Mouse (Mus musculus): ENCODE measurements around the gene Eif2ak2. TPM values are rescaled to one million over a fixed set of nuclear protein-coding genes. Genes with fewer than 3 reads are reported as not detected.

Eif2ak2 gene
- 2.3 and 3.1 TPM in 2 replicates for polyA plus RNA-seq (2015; fragmentation: Nextera tagmentation; extraction: Ambion mirVana)

DNA sequence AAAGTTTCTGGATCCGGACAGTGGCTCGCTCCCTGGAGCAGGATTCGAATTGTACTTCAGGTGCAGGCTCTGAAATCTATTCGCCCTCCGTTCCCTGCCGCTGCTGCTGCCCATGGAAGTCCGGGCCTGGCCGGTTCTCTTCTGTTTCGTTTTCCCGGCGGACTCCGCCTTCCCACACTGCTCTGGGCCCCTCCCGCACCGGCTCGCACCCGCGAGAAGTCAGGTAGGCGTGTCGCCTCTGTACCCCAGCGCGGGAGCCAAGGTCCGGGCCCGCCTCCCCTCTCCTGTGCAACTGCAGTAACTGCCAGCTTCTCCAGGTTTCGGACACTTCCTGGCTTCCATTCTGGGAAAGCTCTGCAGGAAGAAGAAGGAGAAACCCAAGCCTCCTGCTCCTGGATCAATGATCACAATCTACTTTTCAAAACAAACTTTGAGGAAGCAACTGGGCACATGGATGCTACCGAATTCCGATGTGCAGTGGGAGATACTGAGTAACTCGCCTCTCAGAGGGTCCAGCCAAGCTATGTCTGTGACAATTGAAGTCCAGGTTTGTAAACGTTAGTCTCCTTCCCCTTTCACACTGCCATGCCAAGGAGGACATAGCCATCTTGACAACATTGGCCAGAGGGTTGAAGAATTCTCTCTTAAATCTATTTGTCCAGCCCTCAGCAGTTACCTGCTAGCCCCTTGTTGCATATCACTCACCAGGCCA lies at the start of gene Eif2ak2:
Gene Eif2ak2, minus strand, starts transcription at position 173 of the 712 bp plus-strand sequence.
- H3K36me3 ChIP-seq, result no peaks in the 10 kb centered on the region
- peaks cover 7% of the 10 kb centered on the region for H3K4me1 ChIP-seq
- peak within 1 kb of the TSS; percentile 39 for H3K9ac ChIP-seq (replicated peaks)
- peak within 1 kb of the TSS; percentile 33 for H3K4me3 ChIP-seq
- no peaks in the 10 kb centered on the region for H3K27me3 ChIP-seq
- 2% methylated on average over 28 of the region's 28 CpGs for WGBS
- no peak within 1 kb of the TSS for H3K27ac ChIP-seq (replicated peaks)
- H3K4me2 ChIP-seq (replicated peaks), result peak within 1 kb of the TSS; percentile 50
- peak; percentile 90 for ATAC-seq (replicated peaks)
- H3K9me3 ChIP-seq, result no peaks in the 10 kb centered on the region

DNA sequence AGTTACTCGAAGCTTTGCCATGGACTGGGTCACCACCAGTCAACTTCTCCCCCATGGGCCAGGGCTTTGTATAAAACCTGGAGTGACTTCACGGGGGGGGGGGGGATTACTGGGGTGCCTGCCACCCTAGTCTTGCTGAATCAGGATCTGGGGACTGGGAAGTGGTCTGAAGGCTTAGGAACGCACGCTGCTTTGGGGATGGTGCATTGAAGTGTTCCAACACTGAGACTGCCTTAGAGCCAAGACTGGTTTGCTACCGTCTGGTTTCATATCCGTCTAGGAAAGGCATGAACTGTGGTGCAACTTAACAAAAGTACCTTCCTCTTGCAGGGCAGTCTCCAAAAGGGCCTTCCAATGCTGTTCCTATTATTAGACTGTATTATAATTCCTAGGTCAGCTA lies 35.3 kb upstream of the Eif2ak2 start:
- no peak overlapping the region for H3K27ac ChIP-seq (replicated peaks)
- peak overlapping the region; percentile 85 for H3K4me2 ChIP-seq (replicated peaks)
- ATAC-seq (replicated peaks), result no peak
- H3K9ac ChIP-seq (replicated peaks), result peak overlapping the region; percentile 89; the same call in 1 of the 2 replicates
- no peaks in the 10 kb centered on the region for H3K27me3 ChIP-seq
- whole genome bisulfite sequencing, result 46% methylated on average over 6 of the region's 6 CpGs
- H3K4me1 ChIP-seq, result peaks cover 18% of the 10 kb centered on the region
- H3K36me3 ChIP-seq, result peaks cover 38% of the 10 kb centered on the region
- no peaks in the 10 kb centered on the region for H3K9me3 ChIP-seq
- H3K4me3 ChIP-seq, result 0 out of 2 replicates have a peak overlapping the region, but pooled peaks have one; percentile 79

DNA sequence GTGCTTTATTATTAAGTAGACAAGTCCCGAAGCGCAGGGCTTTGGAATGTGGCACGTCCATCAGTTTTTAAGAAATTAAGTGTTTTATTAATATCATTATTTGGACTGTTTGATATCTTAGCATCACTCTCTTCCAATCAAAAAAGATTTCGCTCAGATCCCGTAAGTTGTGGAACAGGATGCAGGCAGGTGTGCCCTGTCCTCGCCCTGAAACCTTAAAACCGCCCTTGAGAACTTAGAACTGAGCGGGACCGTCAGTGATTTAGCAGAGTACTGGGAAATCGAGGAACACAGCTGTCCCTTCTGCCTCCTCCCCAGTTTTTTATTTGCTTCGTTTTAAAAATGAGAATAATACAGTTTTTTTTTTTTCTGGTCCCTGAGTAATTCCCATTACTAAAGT lies 34.5 kb upstream of the Eif2ak2 start:
- H3K9me3 ChIP-seq, result no peaks in the 10 kb centered on the region
- no peaks in the 10 kb centered on the region for H3K27me3 ChIP-seq
- H3K36me3 ChIP-seq, result peaks cover 31% of the 10 kb centered on the region
- ATAC-seq (replicated peaks), result no peak
- H3K4me2 ChIP-seq (replicated peaks), result peak overlapping the region; percentile 85
- WGBS, result 3% methylated on average over 11 of the region's 11 CpGs
- peak overlapping the region; percentile 89 for H3K9ac ChIP-seq (replicated peaks)
- H3K27ac ChIP-seq (replicated peaks), result peak overlapping the region; percentile 83
- H3K4me1 ChIP-seq, result peaks cover 18% of the 10 kb centered on the region
- peak overlapping the region; percentile 79 for H3K4me3 ChIP-seq

DNA sequence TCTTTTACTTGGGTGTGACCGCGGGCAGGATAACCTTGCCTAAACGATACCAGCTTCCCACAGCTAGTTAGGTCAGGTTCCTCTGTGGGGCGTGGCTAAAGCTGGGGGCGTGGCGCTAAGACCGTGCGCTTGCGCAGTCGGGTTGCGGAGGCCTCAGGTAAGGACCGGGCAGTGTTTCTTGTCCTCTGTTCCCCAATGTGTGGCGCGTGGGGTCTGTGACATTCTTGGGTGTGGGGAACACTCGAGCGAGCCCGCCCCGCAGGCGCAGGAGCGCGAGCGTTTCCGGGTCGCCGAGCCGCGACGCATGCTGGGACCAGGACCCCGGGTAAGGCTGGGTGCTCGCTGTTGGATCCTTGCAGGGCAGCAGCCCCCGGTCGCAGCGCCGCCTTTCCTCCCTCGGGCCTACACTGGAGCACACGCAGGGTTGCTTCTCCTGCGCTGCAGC lies 34.0 kb upstream of the Eif2ak2 start, which contains the start of gene Cebpzos:
Gene Cebpzos, plus strand, starts transcription at position 132 of the 445 bp plus-strand sequence.
- peak within 1 kb of the TSS; percentile 85 for H3K4me2 ChIP-seq (replicated peaks)
- H3K27me3 ChIP-seq, result no peaks in the 10 kb centered on the region
- peak; percentile 93 for ATAC-seq (replicated peaks)
- under 1% methylated on average over 37 of the region's 37 CpGs for WGBS
- H3K9me3 ChIP-seq, result no peaks in the 10 kb centered on the region
- H3K9ac ChIP-seq (replicated peaks), result peak within 1 kb of the TSS; percentile 89
- peaks cover 18% of the 10 kb centered on the region for H3K4me1 ChIP-seq
- H3K4me3 ChIP-seq, result peak within 1 kb of the TSS; percentile 79
- peaks cover 26% of the 10 kb centered on the region for H3K36me3 ChIP-seq
- peak within 1 kb of the TSS; percentile 83 for H3K27ac ChIP-seq (replicated peaks)

DNA sequence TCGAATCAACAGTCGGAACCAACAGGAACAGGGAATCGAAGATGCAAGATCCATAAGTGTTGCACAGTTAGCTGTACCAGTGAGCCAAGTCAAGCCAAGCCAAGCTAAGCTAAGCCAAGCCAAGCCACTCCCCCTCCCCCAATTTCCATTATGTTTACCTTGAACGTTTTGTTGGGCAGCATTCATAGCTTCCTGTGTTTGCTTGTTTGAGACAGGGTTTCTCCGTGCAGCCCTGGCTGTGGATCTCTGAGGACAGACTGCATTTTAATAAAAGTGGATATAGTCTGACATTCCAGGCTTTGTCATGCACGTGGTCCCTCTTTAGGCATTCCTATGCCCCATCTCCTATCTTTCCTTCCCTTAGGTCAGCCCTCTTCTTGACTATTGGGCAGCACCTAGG lies 33.4 kb upstream of the Eif2ak2 start:
- Histone ChIP-seq H3K9me3 (no peaks in the 10 kb centered on the region), H3K27ac (replicated peaks) (peak overlapping the region; percentile 83), H3K4me3 (peak overlapping the region; percentile 79), H3K4me2 (replicated peaks) (peak overlapping the region; percentile 85), H3K9ac (replicated peaks) (peak overlapping the region; percentile 89), H3K27me3 (no peaks in the 10 kb centered on the region), H3K4me1 (peaks cover 18% of the 10 kb centered on the region), H3K36me3 (peaks cover 21% of the 10 kb centered on the region)
- 50% methylated on average over 6 of the region's 6 CpGs for WGBS
- peak; percentile 32 for ATAC-seq (replicated peaks)

DNA sequence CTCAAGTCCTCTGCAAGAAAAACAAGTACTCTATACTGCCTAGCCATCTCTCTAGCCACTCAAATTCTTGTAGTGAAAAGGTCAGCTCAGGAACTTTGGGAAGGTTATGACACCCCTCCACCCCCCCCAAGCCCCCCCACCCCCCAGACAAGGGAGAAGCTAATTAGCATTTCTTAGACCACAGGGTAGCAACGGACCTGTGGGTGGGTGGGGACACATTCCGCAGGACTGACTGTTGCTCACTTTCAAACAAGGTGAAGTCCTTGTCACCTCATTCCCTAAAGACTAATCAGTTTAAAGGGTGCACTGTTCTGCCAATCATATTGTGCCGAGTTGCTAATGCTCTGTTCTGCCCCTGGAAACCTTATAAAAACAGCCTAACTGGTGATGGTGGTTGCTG lies 31.5 kb upstream of the Eif2ak2 start:
- H3K27ac ChIP-seq (replicated peaks), result no peak overlapping the region
- no peaks in the 10 kb centered on the region for H3K27me3 ChIP-seq
- ATAC-seq (replicated peaks), result no peak
- H3K9ac ChIP-seq (replicated peaks), result no peak overlapping the region
- WGBS, result 83% methylated on average over 3 of the region's 3 CpGs
- no peaks in the 10 kb centered on the region for H3K9me3 ChIP-seq
- no peak overlapping the region for H3K4me2 ChIP-seq (replicated peaks)
- H3K4me1 ChIP-seq, result peaks cover 18% of the 10 kb centered on the region
- no peak overlapping the region for H3K4me3 ChIP-seq
- H3K36me3 ChIP-seq, result peaks cover 6% of the 10 kb centered on the region

DNA sequence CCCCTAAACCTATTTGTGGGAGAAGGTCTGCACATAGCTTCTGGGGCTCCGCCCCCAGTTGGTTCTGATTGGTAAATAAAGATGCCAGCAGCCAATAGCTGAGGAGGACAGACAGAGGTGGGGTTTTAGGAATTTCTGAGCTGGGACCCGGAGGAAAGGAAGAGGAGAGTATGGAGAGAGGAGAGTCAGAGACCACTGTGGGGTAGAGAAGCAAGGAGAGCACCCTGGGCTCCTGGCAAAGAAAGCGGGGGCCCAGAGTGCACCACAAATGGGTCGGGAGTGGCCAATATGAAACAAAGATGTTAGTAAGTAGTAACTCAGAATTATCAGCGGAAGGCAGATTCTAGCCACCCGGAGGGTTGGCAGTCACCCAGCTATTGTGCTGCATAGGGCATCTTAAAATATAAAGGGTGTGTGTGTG lies 30.5 kb upstream of the Eif2ak2 start:
- ATAC-seq (replicated peaks), result peak; percentile 64
- H3K4me3 ChIP-seq, result peak overlapping the region; percentile 41
- H3K4me1 ChIP-seq, result peaks cover 17% of the 10 kb centered on the region
- no peaks in the 10 kb centered on the region for H3K36me3 ChIP-seq
- H3K27me3 ChIP-seq, result no peaks in the 10 kb centered on the region
- peak overlapping the region; percentile 34 for H3K9ac ChIP-seq (replicated peaks)
- H3K27ac ChIP-seq (replicated peaks), result peak overlapping the region; percentile 67; the same call in 1 of the 2 replicates
- H3K9me3 ChIP-seq, result no peaks in the 10 kb centered on the region
- 31% methylated on average over 6 of the region's 6 CpGs for WGBS
- H3K4me2 ChIP-seq (replicated peaks), result peak overlapping the region; percentile 51

DNA sequence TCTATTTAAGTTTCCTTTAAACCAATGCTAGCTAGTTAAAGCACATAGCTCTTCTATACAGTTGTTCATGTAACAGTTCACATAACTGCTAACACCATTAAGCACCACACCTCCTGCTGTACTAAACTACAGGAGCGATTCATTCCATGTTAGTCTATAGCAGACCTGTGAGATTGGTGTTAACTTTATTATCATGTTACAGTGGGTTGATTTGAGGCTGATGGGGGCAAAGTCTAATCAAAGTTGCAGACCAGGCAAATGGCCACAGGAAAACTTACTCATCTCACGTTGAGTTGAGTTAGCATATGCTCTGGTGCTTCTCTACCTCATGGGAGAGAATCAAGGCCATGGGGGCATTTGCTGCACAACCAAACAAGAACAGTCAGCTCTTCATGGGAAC lies 27.0 kb upstream of the Eif2ak2 start:
- no peak overlapping the region for H3K4me2 ChIP-seq (replicated peaks)
- no peak for ATAC-seq (replicated peaks)
- 70% methylated on average over 2 of the region's 2 CpGs for WGBS
- H3K4me1 ChIP-seq, result no peaks in the 10 kb centered on the region
- no peaks in the 10 kb centered on the region for H3K27me3 ChIP-seq
- no peak overlapping the region for H3K9ac ChIP-seq (replicated peaks)
- H3K9me3 ChIP-seq, result no peaks in the 10 kb centered on the region
- H3K27ac ChIP-seq (replicated peaks), result no peak overlapping the region
- H3K36me3 ChIP-seq, result no peaks in the 10 kb centered on the region
- no peak overlapping the region for H3K4me3 ChIP-seq

DNA sequence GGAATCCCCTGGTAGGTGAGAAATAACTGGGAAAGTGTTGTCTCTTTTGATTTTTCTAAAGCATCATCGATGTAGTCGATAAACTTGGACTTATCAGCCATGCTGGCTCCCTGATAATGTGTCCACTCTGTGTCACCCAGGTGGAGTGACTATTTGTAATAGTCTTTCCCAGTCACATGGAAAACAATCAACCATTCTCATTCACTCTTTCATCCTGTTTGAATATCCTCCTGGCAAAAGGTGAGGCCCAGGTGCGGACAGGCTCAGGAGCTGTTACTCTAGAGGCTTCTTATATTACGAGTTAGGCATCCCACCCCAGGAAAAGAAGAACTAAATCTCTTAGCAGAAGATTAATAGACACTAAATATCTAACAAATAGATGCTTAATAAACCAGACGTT lies 24.5 kb upstream of the Eif2ak2 start, which contains the start of gene Sult6b1:
Gene Sult6b1, minus strand, starts transcription at position 101 of the 400 bp plus-strand sequence.
- no peak within 1 kb of the TSS for H3K9ac ChIP-seq (replicated peaks)
- H3K27ac ChIP-seq (replicated peaks), result no peak within 1 kb of the TSS
- no peak within 1 kb of the TSS for H3K4me3 ChIP-seq
- no peaks in the 10 kb centered on the region for H3K27me3 ChIP-seq
- no peaks in the 10 kb centered on the region for H3K36me3 ChIP-seq
- no peak within 1 kb of the TSS for H3K4me2 ChIP-seq (replicated peaks)
- H3K4me1 ChIP-seq, result no peaks in the 10 kb centered on the region
- ATAC-seq (replicated peaks), result no peak
- 84% methylated on average over 5 of the region's 5 CpGs for WGBS
- H3K9me3 ChIP-seq, result no peaks in the 10 kb centered on the region

DNA sequence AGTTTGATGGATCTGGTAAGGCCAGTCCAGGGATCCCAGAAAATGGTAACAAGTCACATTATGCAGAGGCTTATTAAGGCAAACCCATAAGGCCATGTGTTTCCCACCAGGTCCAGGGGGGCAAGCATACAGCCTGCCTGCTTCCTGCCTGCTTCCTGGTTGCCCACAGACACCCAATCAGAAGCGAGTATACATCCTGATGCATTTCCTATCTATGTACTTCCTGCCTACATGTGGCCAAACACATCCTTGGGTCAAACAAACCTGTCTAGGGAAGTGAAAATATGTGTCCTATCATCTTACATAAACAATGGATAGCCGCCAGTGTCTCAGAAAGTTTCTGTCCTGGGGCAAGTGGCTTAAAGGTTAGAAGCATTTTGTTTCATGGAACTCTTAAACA lies 20.8 kb upstream of the Eif2ak2 start:
- Histone ChIP-seq H3K27ac (replicated peaks) (no peak overlapping the region), H3K4me1 (no peaks in the 10 kb centered on the region), H3K9me3 (no peaks in the 10 kb centered on the region), H3K27me3 (no peaks in the 10 kb centered on the region), H3K9ac (replicated peaks) (no peak overlapping the region), H3K4me3 (no peak overlapping the region), H3K4me2 (replicated peaks) (no peak overlapping the region), H3K36me3 (no peaks in the 10 kb centered on the region)
- ATAC-seq (replicated peaks), result no peak
- 89% methylated on average over 2 of the region's 2 CpGs for WGBS

DNA sequence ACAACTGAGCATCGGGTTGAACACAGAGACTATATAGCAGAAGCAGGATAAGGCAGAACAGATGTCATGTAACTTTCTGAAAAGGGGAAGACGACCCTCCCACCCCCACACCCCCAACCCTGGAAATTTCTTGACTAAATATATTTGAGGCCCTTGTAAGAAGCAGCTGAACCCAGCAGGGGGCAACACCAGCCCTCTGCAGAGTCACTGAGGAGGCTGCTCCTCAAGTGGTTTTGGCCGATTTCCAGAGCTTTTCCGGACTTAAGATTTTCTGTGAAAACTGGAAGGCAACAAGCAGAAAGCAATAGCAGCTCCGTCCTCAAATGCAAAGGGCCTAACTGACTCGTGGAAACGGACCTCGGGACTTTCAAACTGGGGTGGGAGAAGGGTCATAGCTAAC lies 13.0 kb upstream of the Eif2ak2 start:
- Histone ChIP-seq H3K9me3 (no peaks in the 10 kb centered on the region), H3K4me3 (no peak overlapping the region), H3K4me1 (no peaks in the 10 kb centered on the region), H3K4me2 (replicated peaks) (peak overlapping the region; percentile 15; the same call in 1 of the 2 replicates), H3K36me3 (no peaks in the 10 kb centered on the region), H3K27ac (replicated peaks) (no peak overlapping the region), H3K27me3 (no peaks in the 10 kb centered on the region), H3K9ac (replicated peaks) (no peak overlapping the region)
- 28% methylated on average over 8 of the region's 8 CpGs for WGBS
- ATAC-seq (replicated peaks), result no peak

DNA sequence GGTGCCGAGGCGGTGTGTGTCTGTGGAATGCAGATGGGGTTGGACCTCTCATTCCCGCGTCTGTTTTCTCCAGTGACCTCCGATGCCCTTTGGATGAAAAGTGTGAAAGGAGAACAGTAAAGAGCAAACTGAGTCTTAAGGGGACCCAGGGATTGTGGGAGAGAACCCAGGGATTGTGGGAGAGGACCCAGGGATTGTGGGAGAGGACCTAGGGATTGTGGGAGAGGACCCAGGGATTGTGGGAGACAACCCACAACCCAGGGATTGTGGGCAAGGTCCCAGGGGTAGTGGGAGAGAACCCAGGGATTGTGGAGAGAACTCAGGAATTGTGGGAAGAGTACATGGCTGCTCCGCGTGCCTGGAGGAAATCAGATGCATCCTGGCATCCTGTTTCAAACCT lies 12.6 kb upstream of the Eif2ak2 start:
- no peak overlapping the region for H3K4me2 ChIP-seq (replicated peaks)
- no peaks in the 10 kb centered on the region for H3K27me3 ChIP-seq
- no peak overlapping the region for H3K9ac ChIP-seq (replicated peaks)
- no peak for ATAC-seq (replicated peaks)
- no peaks in the 10 kb centered on the region for H3K9me3 ChIP-seq
- H3K4me1 ChIP-seq, result no peaks in the 10 kb centered on the region
- H3K4me3 ChIP-seq, result no peak overlapping the region
- WGBS, result 84% methylated on average over 7 of the region's 7 CpGs
- no peak overlapping the region for H3K27ac ChIP-seq (replicated peaks)
- no peaks in the 10 kb centered on the region for H3K36me3 ChIP-seq
